Mouse (Mus musculus) kidney, postnatal 36 days (tissue): ENCODE results near the gene Alx3.

Source experiments
- DNase-seq, 2 experiments: peaks; one replicate each; pipeline ENCODE4 v3.0.0; 2021 to 2022; ENCODE audit warnings: mixed read lengths in 2 of 2

The Alx3 gene

GRCm38 (mm10) chr3:107583893-107584292 lies 10.9 kb upstream of the Alx3 start:
- DNase-seq, result no peak

DNA sequence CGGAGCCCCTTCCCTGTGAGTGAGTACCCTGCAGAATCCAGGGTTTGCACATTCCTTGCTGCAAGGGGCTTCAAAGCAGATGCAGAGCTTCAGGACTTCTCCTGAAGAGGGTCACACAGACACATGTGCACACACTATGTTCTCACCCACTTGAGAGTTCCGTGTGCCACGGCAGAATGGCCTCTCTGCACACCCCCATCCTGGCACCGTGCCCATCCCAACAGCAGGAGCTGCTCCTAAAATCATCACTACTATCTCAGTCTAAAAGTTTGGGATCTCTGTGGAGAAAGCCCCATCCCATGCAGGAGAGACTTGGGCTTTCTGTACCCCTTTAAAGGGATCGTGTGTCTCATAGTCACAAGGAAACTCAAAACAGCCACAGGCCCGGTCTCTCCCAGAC lies 8.3 kb upstream of the Alx3 start:
- no peak for DNase-seq

- DNase-seq, result no peak
These were observed 3.2 kb upstream of the Alx3 start for GRCm38 (mm10) chr3:107591612-107592011.

GRCm38 (mm10) chr3:107593632-107594031 lies 1.2 kb upstream of the Alx3 start:
- no peak for DNase-seq

GRCm38 (mm10) chr3:107595264-107595937 lies 570 bp downstream of the Alx3 start:
- DNase-seq, result peak in 1 of 2 experiments; percentile 36

- DNase-seq, result peak in 1 of 2 experiments; percentile 25
These were observed 1.2 kb downstream of the Alx3 start for GRCm38 (mm10) chr3:107595938-107596461.

DNA sequence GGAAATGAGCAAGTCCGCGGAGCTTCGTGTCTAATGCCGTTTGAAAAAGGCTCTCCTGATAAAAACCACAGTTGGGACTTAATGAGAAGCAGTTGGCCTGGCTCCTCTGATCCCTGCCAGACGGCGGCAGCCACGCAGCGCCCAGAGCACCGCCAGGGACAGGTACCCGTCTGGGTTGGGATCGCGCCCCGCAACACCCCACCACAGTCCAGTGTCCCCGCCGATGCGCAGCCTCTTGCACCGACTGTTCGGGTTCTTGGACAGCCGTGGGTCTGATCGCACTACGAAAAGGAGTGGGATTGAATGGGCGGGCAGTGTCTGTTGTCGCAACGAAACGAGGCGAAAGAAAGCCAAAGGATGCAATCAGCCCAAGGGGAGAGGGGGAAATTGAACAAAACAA lies 1.7 kb downstream of the Alx3 start:
- peak; percentile 14 to 43 for DNase-seq

DNA sequence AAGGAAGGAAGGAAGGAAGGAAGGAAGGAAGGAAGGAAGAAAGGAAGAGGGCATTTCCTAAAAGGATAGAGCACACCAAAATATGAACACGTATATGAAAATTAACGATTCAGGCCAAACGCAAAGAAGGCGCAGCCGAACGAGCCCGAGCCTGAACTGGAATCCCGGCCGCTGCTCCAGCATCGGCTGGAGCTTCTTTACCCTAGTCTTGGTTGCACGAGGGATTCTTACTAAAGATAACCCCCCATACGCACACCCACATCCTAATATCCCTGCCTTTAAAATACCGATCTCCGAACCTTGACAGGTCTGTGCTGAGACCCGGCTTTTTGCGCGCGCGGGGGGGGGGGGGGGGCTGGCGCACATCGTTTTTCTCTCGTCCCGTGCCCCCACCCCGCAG lies 2.3 kb downstream of the Alx3 start:
- DNase-seq, result no peak

DNA sequence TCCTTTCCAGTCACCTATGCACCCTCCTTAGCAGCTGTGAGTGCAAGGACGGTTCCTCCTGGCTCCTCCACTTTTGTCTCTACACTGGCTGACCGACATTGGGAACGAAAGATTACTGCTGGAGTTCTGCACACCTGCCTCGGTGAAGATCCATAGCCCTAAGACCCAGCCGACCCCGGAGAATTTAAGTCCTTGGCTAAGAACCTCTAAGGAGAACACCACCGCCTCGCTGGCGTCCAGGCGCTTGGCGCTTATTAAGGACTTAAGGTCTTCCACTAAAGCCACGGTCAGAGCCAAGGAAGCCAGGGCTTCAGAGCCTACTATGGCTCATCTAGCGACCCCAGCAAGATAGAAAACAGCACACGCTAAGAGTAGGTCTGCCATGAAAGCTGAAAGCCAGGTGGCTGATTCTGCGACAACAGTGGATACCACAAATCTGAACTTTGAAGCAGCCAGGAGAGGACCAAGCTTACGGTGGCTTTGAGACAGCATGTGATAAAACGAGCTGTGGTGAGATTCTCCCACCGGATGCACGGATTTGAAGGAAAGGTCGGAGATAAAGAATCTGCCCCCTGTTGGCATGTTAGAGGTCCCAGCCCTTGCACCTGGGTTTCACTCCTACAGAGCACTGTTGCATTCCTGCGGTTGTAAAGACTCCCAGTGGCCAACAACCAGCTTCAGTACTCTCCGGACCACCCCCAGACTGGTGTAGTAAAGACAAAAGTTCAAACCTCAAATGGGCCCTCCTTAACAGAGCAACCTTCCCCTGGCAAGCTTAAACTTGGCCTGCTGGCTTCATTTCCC lies 3.0 kb downstream of the Alx3 start:
- no peak for DNase-seq

GRCm38 (mm10) chr3:107600127-107600526 lies 5.3 kb downstream of the Alx3 start:
- DNase-seq, result no peak

- peak; percentile 45 to 81 for DNase-seq
These were observed 10.5 kb downstream of the Alx3 start for GRCm38 (mm10) chr3:107605304-107605703.

DNA sequence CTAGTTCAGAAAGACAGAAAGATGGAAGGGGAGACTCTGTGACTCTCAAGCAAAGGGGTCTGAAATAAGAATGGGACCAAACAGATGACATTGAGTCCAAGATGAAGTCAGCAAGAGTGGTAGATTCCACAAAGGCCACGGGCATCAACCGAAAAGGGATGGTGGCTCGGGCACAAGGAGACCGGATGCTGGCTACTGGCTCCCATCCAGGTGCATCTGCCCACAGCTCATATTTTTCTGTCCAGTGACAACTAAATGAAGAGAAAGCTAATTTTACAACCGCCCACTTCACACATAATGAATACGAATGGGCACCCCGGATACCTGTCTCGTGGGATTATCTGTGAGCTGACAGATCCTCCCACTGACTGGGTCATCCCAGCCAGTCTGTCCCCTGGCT lies 12.4 kb downstream of the Alx3 start:
- no peak for DNase-seq

DNA sequence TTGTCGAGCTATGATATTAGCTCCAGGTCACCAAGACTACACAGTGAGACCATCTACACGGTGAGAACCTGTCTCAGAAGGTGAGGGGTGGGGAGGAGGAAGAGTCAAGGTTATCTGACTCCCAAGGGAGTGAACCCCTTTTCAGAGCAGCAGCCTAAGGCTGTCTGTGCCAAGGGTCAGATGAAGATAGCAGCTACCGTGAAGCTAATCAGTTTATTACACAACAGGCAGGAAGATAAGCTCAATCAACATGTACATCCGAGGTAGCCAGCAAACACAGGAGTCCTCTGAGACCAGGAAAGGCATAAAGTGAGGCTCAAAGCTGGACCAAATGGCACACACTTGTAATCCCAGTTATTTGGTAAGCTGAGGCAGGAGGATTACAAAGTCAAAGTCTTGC lies 14.0 kb downstream of the Alx3 start:
- no peak for DNase-seq

- peak; percentile 69 to 83 for DNase-seq
These were observed 14.5 kb downstream of the Alx3 start for GRCm38 (mm10) chr3:107609376-107609775.

DNA sequence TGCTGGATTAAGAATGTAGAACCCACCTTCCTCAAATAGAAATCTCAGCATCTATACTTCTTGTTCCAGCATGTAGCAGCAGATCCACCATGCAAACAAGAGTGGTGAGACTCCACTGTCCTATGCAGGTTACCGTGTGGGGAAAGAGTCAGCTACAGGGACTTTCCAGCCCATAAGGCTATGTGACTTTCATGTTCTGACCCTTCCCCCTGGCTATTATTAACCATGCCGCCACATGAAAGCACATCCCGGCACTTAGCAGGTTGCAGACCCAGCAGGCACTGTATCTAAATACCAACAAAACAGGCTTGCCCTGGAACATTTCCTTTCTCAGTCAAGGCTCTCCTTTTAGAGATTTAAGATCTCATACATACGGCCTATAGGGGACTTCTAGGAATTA lies 16.6 kb downstream of the Alx3 start:
- DNase-seq, result no peak

DNA sequence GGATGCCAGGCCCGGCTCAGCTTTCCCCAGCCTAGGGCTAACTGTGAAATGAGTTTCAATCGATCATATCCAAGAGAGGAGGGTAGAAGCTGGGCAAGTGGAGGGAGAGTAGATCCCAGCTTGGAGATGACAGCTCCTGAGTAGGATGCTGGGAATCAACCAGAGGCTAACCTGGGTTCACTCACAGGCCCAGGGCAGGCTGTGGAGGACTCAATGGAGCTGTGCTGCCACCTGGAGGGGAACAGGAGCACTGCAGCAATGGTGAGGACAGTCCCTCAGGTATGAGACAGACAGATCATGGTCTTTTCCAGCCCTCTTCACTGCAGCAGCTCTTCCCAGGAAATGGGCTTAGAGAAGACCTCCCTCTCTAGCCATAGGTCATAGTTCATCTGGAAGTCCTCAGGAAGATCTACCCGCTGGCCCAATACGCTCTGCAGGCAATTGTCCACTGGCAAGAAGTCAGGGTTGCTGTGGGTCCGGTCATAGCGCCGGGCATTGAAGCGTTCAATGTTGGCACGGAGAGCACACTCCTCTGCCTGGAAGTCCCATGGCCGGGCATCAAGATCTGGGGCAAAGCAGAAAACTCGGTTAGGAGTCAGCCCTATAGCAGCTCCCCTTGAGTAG lies 18.2 kb downstream of the Alx3 start:
- DNase-seq, result peak; percentile 85 to 87

DNA sequence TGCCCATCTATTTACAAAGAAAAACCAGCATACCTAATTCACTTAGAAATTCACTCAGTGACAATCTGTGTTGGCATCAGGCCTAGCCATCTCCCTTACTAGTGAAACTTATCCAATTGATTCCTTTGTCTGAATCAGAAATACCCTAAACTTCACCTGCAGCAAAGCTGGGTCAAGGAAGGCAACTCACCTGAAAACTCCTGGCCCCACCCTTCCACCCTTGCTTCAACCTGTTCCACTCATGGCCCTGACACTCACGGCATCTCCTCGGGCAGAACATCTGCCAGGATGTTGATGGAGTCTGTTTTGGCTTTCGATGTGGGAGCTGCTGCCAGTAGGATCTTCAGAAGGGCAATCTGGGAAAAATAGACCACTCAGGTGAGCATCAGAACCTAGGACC lies 23.0 kb downstream of the Alx3 start:
- peak in 1 of 2 experiments; percentile 0 for DNase-seq

GRCm38 (mm10) chr3:107619911-107620310 lies 25.1 kb downstream of the Alx3 start:
- DNase-seq, result peak in 1 of 2 experiments; percentile 2

GRCm38 (mm10) chr3:107621286-107622075 lies 26.6 kb downstream of the Alx3 start:
- peak in 1 of 2 experiments; percentile 1 for DNase-seq

- DNase-seq, result peak in 1 of 2 experiments; percentile 1
These were observed 27.7 kb downstream of the Alx3 start for GRCm38 (mm10) chr3:107622537-107622936.

- DNase-seq, result peak in 1 of 2 experiments; percentile 0
These were observed 29.6 kb downstream of the Alx3 start for GRCm38 (mm10) chr3:107624424-107624823.

GRCm38 (mm10) chr3:107625536-107625935 lies 30.7 kb downstream of the Alx3 start:
- DNase-seq, result peak in 1 of 2 experiments; percentile 0

DNA sequence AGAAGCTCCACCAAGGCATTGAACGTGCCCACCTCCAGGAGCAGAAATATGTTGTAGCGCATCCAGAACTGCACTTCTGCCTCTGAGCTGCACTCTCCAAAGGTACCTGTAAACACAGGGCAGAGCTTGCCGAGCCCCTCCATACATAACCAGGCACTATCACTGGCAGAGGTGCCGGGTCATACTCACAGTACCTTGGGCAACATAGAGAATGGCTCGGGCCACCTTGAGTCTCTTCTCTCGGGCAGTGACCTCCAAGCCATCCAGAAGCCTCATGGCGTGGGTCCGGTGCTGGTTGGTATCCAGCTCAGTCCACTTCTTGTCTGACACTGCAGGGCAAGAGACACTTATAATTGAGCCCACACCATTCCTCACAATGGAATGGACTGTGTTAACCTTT lies 31.9 kb downstream of the Alx3 start:
- DNase-seq, result peak in 1 of 2 experiments; percentile 0
